Mouse (Mus musculus) lung, embryonic 14.5 days (tissue): ENCODE measurements around the gene Tdrd1. TPM values are rescaled to one million over a fixed set of nuclear protein-coding genes. Genes with fewer than 3 reads are reported as not detected.

Experiments
- ATAC-seq: fragments of 200-750 bp; cut with Nextera tagmentation; 2 replicates; pipeline ENCODE4 v1.8.0; 2017; ENCODE audit warnings: mild to moderate bottlenecking, moderate TSS enrichment, moderate library complexity; ENCODE audit not compliant: insufficient read depth
- DNase-seq: peaks from one replicate; pipeline ENCODE4 v3.0.0-alpha.2; 2015
- H3K27ac ChIP-seq: fragments of 300-500 bp; sonication (generic); 2 replicates; pipeline ENCODE4 v1.5.1; 2014; ENCODE audit warnings: low read depth, mild to moderate bottlenecking, moderate library complexity
- H3K27me3 ChIP-seq: fragments of 300-500 bp; sonication (generic); 2 replicates; pipeline ENCODE4 v1.6.1; 2014; ENCODE audit warnings: low read length, control low read depth; ENCODE audit not compliant: insufficient read depth
- H3K36me3 ChIP-seq: fragments of 300-500 bp; sonication (generic); 2 replicates; pipeline ENCODE4 v1.6.1; 2014; ENCODE audit warnings: control low read depth; ENCODE audit not compliant: insufficient read depth
- H3K4me1 ChIP-seq: fragments of 300-500 bp; sonication (generic); 2 replicates; pipeline ENCODE4 v1.6.1; 2014; ENCODE audit warnings: antibody characterized with exemption, control low read depth; ENCODE audit not compliant: insufficient read depth
- H3K4me2 ChIP-seq: fragments of 300-500 bp; sonication (generic); 2 replicates; pipeline ENCODE4 v1.6.1; 2014; ENCODE audit warnings: mild to moderate bottlenecking
- H3K4me3 ChIP-seq: fragments of 300-500 bp; sonication (generic); 2 replicates; pipeline ENCODE4 v1.5.1; 2014; ENCODE audit warnings: low read depth, low read length
- H3K9ac ChIP-seq: fragments of 300-500 bp; sonication (generic); 2 replicates; pipeline ENCODE4 v1.6.1; 2014
- H3K9me3 ChIP-seq: fragments of 300-500 bp; sonication (generic); 2 replicates; pipeline ENCODE4 v1.6.1; 2016; ENCODE audit warnings: low read depth, low read length, control low read depth
- CTCF ChIP-seq: IDR thresholded peaks from 2 replicates; pipeline ENCODE4 v1.5.1; 2016; ENCODE audit warnings: antibody characterized with exemption, low read depth
- whole genome bisulfite sequencing: fragments of 180-500 bp; shearing (Covaris S2); extraction: QIAGEN DNeasy Blood & Tissue Kit; methylation state at CpG from one replicate; pipeline ENCODE4 v1.1.7; 2014; 5-methylcytosine and 5-hydroxymethylcytosine counted together
- polyA plus RNA-seq: library from polyadenylated mRNA; unstranded; fragments of >200 nt; fragmentation: Nextera tagmentation; extraction: Ambion mirVana; gene quantifications from 2 replicates; pipeline ENCODE4 v1.2.1, GENCODE M21; 2014

The Tdrd1 gene
- polyA plus RNA-seq, 1 experiment from 2014 or later, result 1.3 TPM

- 60% methylated on average over 11 of the region's 11 CpGs for WGBS
- no peak overlapping the region for H3K4me2 ChIP-seq
- ATAC-seq, result no peak
- H3K36me3 ChIP-seq, result peaks cover 21% of the 10 kb centered on the region; the same call in 1 of the 2 replicates
- TF ChIP-seq CTCF, result no peak
- H3K27ac ChIP-seq, result no peak overlapping the region
- no peaks in the 10 kb centered on the region for H3K9me3 ChIP-seq
- 0 out of 2 replicates have a peak, but pooled peaks cover 4% of the 10 kb centered on the region for H3K4me1 ChIP-seq
- no peak for DNase-seq
- H3K27me3 ChIP-seq, result no peaks in the 10 kb centered on the region
- H3K9ac ChIP-seq, result no peak overlapping the region
- no peak overlapping the region for H3K4me3 ChIP-seq
Measured at GRCm38 (mm10) chr19:56910561-56910960, 84.6 kb downstream of the Tdrd1 start.

GRCm38 (mm10) chr19:56913761-56914160 is 87.8 kb downstream of the Tdrd1 start:
- 62% methylated on average over 4 of the region's 4 CpGs for WGBS
- ATAC-seq, result no peak
- H3K4me2 ChIP-seq, result no peak overlapping the region
- H3K27me3 ChIP-seq, result no peaks in the 10 kb centered on the region
- peaks cover 25% of the 10 kb centered on the region; the same call in 1 of the 2 replicates for H3K36me3 ChIP-seq
- no peaks in the 10 kb centered on the region for H3K9me3 ChIP-seq
- H3K4me3 ChIP-seq, result no peak overlapping the region
- no peak for DNase-seq
- H3K4me1 ChIP-seq, result 0 out of 2 replicates have a peak, but pooled peaks cover 4% of the 10 kb centered on the region
- H3K9ac ChIP-seq, result no peak overlapping the region
- H3K27ac ChIP-seq, result no peak overlapping the region
- no peak for TF ChIP-seq CTCF

- no peak overlapping the region for H3K9ac ChIP-seq
- no peaks in the 10 kb centered on the region for H3K27me3 ChIP-seq
- peak overlapping the region; percentile 38 for H3K27ac ChIP-seq
- no peak for DNase-seq
- peaks cover 25% of the 10 kb centered on the region; the same call in 1 of the 2 replicates for H3K36me3 ChIP-seq
- no peak for ATAC-seq
- H3K4me1 ChIP-seq, result 0 out of 2 replicates have a peak, but pooled peaks cover 4% of the 10 kb centered on the region
- TF ChIP-seq CTCF, result no peak
- no peak overlapping the region for H3K4me3 ChIP-seq
- 92% methylated on average over 3 of the region's 3 CpGs for WGBS
- no peaks in the 10 kb centered on the region for H3K9me3 ChIP-seq
- no peak overlapping the region for H3K4me2 ChIP-seq
Measured at GRCm38 (mm10) chr19:56914658-56915057, 88.6 kb downstream of the Tdrd1 start.

GRCm38 (mm10) chr19:56915084-56915483 is 89.1 kb downstream of the Tdrd1 start:
- peak; percentile 57 for ATAC-seq
- peak; percentile 82 for DNase-seq
- Histone ChIP-seq H3K27me3 (no peaks in the 10 kb centered on the region), H3K36me3 (peaks cover 25% of the 10 kb centered on the region; the same call in 1 of the 2 replicates), H3K4me1 (0 out of 2 replicates have a peak, but pooled peaks cover 4% of the 10 kb centered on the region), H3K27ac (peak overlapping the region; percentile 81), H3K4me3 (no peak overlapping the region), H3K4me2 (peak overlapping the region; percentile 27; the same call in 1 of the 2 replicates), H3K9ac (no peak overlapping the region), H3K9me3 (no peaks in the 10 kb centered on the region)
- WGBS, result 47% methylated on average over 6 of the region's 6 CpGs
- TF ChIP-seq CTCF, result no peak

Other genes starting within 250 kb of the Tdrd1 start
- gene Adrb1, start 104.0 kb upstream of the Tdrd1 start, polyA plus RNA-seq, result 1.2 and 1.6 TPM in 2 replicates
- gene Ccdc186, start 4.0 kb upstream of the Tdrd1 start, polyA plus RNA-seq, result 25.0 and 25.2 TPM in 2 replicates
- gene Vwa2, start 48.0 kb downstream of the Tdrd1 start, polyA plus RNA-seq, result 10.3 and 11.5 TPM in 2 replicates
- gene Afap1l2, start 182.0 kb downstream of the Tdrd1 start, polyA plus RNA-seq, result 23.3 and 24.2 TPM in 2 replicates